Mouse (Mus musculus) megakaryocyte, adult 5-6 weeks (primary cell): ENCODE measurements around the gene Ppfia2. TPM values are rescaled to one million over a fixed set of nuclear protein-coding genes. Genes with fewer than 3 reads are reported as not detected.

Experiments
- ATAC-seq: 2 replicates; pipeline ENCODE4 v1.8.0; 2016; ENCODE audit warnings: mild to moderate bottlenecking, inconsistent platforms; ENCODE audit not compliant: poor library complexity, severe bottlenecking
- total RNA-seq, 2 experiments: library from RNA; stranded (forward) in 1 of 2; stranded (reverse) in 1 of 2; fragments of 153-499, 151-499 nt in 1 of 2; fragments of 221-1000, 200-1000 nt in 1 of 2; gene quantifications; 2 replicates each; pipeline versions ENCODE4 v1.2.3 to v1.2.4; 2015 to 2017

The Ppfia2 gene
- not detected in 2 replicates for total RNA-seq (2015)
- 0.07 TPM in 1 of 2 replicates, not detected in the other for total RNA-seq (2017)

DNA sequence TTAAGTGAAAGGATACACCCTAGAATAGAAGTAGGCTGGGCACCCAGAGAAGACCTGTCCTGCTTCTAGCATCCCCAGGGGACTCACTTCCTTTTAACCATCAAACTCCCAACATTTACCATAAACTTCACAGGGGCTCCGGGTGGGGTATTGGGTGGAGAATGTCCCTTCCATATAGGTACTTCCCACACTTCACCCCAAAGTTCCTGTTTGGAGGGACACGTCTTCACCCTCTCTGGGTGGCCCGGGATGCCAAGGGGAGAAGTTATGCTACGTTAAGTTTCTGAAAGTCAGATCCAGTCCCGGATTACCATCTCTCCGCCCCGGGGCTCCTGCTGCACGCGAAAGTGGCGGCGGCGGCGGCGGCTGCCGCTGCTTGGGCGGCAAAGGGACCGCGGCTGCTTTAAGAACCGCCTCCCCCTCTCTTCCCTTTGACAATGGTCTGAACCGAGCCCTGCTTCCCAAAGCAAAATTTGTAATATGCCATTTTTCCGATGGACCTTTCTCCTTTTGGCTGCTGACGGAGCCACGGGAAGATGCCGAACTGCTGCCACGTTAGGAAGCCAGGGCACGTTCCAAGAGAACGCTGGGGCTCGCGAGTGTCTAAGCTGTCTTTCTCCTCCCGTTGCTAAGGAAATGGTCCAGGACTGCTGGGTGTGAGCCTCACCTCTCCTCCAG lies at the start of gene Ppfia2:
Ppfia2 (plus strand) TSS at position 485 of the 678 bp plus-strand sequence.
- ATAC-seq, result no peak

DNA sequence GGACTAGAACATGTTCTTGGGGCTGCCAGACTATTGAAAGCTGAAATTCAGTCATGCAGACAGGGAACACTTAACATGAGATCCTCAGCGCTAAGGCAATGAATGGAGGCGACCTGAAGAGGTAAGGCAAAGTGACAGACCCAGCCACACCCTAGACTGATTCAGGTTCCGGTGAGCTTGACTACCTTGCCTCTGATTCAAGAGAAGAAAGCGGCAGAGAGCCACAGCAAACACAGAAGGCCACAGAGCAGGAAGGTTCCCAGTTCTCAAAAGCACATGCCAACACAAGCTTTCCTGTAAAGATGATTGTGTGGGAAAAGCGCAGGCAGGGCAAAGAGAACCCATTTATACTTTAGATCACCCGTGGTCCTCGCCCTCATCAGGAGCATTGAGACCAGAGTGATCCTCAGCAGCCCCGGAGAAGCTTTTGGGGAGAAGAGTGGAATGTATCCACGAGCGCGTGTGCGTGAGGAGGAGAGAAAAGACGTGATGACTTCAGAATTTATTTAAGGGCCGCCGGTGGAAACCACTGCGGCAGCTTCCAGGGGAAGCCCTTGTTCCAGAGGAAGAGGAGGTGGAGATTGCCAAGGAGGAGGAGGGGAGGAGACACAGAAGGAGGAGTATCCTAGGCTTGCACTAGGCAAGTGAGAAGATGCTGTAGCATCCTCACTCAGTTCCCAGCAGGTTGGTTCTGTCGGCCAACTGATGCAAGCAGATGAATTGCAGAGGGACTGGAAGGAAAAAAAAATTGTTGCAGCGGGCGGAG lies 1.0 kb upstream of the Ppfia2 start:
- no peak for ATAC-seq

- ATAC-seq, result no peak
Observed at GRCm38 (mm10) chr10:106470533-106471205, 530 bp downstream of the Ppfia2 start.

GRCm38 (mm10) chr10:106509281-106510165 lies 39.4 kb downstream of the Ppfia2 start:
- no peak for ATAC-seq

GRCm38 (mm10) chr10:106566036-106566435 lies 95.9 kb downstream of the Ppfia2 start:
- no peak for ATAC-seq

DNA sequence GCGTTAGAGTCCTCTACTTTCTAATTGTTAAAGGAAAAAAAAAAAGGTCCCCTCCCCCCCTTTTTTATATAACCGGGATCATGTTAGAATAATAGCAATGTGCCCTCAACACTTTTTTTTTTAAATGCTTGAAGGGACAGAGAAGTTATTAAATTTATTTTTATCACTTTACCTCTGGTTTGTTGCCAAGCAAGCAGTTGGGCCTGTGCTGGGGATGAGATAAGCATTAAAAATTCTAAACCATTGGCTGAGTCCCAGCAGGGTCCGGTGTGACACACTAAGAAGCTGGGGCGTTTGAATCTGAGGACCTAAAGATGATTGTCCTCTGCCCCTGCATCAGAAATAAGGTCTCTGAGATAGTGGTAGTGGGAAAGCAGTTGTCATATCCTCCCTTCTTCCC lies 114.9 kb downstream of the Ppfia2 start:
- no peak for ATAC-seq

DNA sequence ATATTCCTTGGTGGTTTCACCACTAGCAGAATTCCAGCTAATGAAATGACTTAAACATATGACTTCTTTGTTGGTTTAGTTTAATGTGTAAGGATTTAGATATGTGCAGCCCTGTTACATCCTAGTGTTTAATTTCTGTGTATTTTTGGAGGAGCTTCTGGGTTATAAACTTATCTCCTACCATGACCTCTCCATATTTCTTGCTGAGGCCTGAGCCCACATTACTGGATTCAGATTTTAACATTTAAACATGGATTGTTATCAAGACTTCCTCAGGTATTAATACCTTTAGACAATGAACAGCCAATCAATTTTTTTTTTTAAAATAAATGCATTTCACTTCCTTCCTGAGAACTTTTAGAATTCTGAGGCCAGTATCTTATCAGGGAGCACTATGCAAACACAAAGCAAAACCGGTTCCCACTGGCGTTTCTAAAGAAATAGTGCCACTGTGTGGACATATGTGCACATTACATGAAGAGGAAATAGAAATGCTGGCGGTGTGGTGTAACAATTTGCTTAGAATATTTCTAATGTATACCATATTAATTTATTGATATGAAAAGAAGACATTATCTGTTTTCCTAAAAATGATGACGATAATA lies 115.4 kb downstream of the Ppfia2 start:
- ATAC-seq, result peak; percentile 47; the same call in 1 of the 2 replicates

- no peak for ATAC-seq
Observed at GRCm38 (mm10) chr10:106587817-106588216, 117.7 kb downstream of the Ppfia2 start.

- ATAC-seq, result no peak
Observed at GRCm38 (mm10) chr10:106590944-106591343, 120.8 kb downstream of the Ppfia2 start.

DNA sequence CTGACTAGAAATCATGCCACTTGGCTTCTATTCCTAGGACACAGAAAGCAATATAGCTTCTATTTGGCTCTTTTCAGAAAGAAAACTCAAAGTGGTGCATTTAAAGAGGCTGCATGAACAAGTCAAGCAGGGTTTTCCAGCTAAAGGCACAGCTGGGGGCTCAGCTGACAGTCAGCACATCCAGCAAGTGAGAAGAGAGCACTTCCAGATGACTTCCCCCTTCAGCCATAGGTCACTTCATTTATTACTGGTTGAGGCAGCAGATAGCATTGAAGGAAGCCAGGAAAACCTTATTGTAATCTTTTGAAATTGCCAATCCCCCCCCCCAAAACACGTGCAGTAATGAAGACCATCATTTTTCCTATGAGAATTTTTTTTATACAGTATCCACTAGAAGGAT lies 126.8 kb downstream of the Ppfia2 start:
- ATAC-seq, result no peak

DNA sequence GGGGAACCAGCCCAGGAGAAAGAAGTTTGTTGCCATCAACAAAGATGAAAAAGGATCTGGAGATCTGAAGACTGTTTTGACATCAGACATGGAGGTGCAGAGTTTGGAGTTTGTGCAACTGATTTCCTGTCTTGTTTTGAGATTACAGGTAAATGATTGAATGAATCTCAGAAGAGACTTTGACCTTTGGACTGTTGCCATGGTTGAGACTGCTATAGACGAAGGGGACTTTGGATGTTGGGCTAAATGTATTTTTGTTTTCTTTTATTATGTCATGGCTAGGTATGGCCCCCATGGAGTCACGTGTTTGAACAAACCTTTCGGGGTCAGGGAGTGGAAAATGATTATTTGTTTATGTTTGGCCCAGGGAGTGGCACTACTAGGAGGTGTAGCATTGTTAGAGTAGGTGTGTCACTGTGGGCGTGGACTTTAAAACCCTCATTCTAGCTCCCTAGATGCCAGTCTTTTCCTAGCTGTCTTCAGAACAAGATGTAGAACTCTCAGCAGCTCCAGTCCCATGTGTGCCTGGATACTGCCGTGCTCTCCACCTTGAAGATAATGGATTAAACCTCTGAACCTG lies 133.3 kb downstream of the Ppfia2 start:
- ATAC-seq, result no peak

DNA sequence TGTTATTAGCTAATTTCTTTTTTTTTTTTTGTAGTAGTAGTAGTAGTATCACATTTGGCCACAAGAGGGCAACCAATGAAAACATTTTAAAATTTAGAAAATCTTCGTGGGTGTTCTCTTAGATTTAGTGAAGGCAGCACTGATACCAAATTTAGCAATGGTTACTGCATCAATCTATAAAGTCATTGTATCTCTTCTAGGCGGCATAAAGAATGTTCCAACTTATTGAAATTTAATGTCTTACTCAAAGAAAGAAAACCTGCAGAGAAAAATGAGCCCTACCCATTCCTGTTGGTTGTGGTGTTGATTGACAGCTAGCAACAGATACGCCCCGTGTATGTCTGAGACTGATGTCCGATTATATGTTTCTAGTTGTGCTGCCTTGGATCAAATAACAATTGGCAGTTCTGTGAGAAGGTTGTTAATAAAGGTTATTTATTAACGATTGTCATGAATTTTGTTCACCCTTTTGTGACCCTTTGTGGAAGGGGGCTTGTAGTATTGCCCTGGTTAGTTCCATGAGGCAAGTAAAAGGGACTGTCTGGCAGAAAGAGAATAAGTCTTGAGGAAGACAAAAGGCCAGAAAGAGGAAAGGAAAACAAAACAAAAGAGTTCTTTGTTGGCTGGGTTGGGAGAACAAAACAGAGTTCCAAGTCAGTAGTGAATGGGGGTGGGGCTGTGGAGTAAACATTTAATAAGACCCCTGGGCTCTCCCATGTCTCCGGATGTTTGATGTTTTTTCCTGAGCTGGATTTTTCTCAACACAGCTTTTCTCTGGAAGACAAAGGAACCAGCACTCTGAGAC lies 139.2 kb downstream of the Ppfia2 start:
- ATAC-seq, result no peak

GRCm38 (mm10) chr10:106610222-106610621 lies 140.1 kb downstream of the Ppfia2 start:
- no peak for ATAC-seq

DNA sequence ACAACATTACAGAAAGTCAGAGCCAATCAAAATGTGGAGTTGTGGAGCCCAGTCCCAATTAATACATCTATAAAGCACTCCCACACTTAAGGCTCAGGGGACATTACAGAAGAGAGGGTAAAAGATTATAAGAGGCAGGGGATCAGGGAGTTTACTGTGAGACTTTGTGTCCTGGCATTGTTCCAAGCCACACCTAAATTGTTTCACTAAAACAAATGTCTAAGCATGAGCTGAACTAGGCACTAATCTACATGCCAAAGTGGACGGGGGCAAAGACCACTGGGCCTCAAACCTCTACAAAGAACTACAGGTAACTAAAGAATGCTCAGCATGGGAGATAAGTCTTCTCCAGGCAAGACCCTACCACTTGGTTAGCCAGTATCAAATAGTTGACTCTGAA lies 148.1 kb downstream of the Ppfia2 start:
- ATAC-seq, result no peak

- no peak for ATAC-seq
Observed at GRCm38 (mm10) chr10:106620952-106621351, 150.8 kb downstream of the Ppfia2 start.

DNA sequence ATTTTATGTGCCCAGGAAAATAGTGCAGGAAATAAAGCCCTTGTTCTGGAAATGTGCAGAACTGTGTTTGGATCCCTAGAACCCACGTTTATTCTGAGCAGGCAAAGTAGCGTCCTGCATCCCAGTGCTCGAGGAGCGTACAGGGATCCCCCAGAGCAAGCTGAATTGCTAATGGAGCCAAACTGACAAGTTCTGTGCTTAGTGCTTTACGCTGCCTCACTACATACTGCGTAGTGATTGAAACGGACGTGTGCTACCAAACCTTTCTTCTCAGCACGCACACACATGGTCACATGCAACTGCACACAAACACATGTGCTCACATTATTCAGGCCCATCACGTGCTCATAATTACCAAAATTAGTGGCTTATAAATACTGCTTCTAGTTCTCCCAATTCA lies 153.2 kb downstream of the Ppfia2 start:
- ATAC-seq, result no peak

GRCm38 (mm10) chr10:106632171-106632935 lies 162.2 kb downstream of the Ppfia2 start:
- no peak for ATAC-seq

DNA sequence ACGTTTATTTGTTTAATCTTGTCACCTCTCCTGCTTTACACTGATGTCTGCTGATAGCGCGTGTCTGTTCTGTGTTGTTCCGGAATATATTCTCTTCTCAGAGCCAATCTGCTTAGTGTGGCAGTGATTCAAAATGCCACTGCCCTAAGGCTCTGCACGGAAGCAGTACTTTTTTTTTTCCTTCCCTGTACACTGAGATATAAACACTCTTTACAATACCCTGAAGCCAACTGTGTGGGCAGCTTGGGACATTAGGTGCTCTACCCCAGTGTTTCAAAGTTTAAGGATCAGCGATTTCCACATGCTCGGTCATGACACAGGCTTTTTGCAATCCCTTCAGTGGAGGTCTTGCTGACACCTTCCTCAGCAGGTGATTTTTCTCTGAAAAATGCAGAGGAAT lies 163.8 kb downstream of the Ppfia2 start:
- no peak for ATAC-seq
